Mouse (Mus musculus) liver, postnatal 0 days (tissue): Measurements from ENCODE around the gene Ssh2.

Experiments used
- CTCF ChIP-seq: sonication (generic); IDR thresholded peaks from 2 replicates; pipeline ENCODE4 v1.5.1; 2016; ENCODE audit warnings: antibody characterized with exemption, low read depth
- EP300 ChIP-seq: IDR thresholded peaks from 2 replicates; pipeline ENCODE4 v1.6.1; 2016; ENCODE audit warnings: antibody characterized with exemption, low read depth, mild to moderate bottlenecking

- TF ChIP-seq CTCF (no peak), EP300 (no peak)
Observed at GRCm38 (mm10) chr11:77215951-77216760, at the start of gene Ssh2.
